Mouse (Mus musculus): ENCODE data around the gene Lsm6.

- TF ChIP-seq CTCF (IDR thresholded peaks at IDR 0.05; ENCODE audit: borderline replicate concordance, insufficient read depth, low read depth, low read length), result no peak
- TF ChIP-seq POLR2A (IDR thresholded peaks at IDR 0.05; ENCODE audit: borderline replicate concordance, insufficient read depth, low read length), result no peak
Observed at GRCm38 (mm10) chr8:78862046-78862445, 41.1 kb upstream of the Lsm6 start.
